Mouse (Mus musculus) MEL (cell line): ENCODE data around the gene Unc13d.

Source experiments
- BHLHE40 ChIP-seq: IDR thresholded peaks from 2 replicates; pipeline ENCODE4 v1.6.1; 2012; ENCODE audit warnings: low read depth, mild to moderate bottlenecking, inconsistent platforms, low read length, improper control_type of control experiment, borderline replicate concordance
- CHD1 ChIP-seq: IDR thresholded peaks from 2 replicates; pipeline ENCODE4 v1.6.1; 2012; ENCODE audit warnings: low read depth, mild to moderate bottlenecking, inconsistent platforms, low read length, improper control_type of control experiment
- CTCF ChIP-seq, 3 experiments: IDR thresholded peaks in 2 of 3; conservative IDR thresholded peaks in 1 of 3; 2 replicates each; pipeline ENCODE4 v1.5.1; 2011 to 2012; ENCODE audit warnings: low read length in 3 of 3, low read depth in 2 of 3, mild to moderate bottlenecking in 2 of 3, improper control_type of control experiment in 1 of 3, inconsistent platforms in 1 of 3, mixed read lengths in 1 of 3, moderate library complexity in 1 of 3; ENCODE audit not compliant: control insufficient read depth in 1 of 3, insufficient read depth in 1 of 3, poor library complexity in 1 of 3, severe bottlenecking in 1 of 3
- E2F4 ChIP-seq: IDR thresholded peaks from 2 replicates; pipeline ENCODE4 v1.6.1; 2011; ENCODE audit warnings: low read depth, low read length, improper control_type of control experiment, borderline replicate concordance
- EP300 ChIP-seq, 2 experiments: IDR thresholded peaks; 2 replicates each; pipeline ENCODE4 v1.6.1; 2011; ENCODE audit warnings: improper control_type of control experiment in 2 of 2, low read length in 2 of 2, low read depth in 1 of 2, mild to moderate bottlenecking in 1 of 2
- GABPA ChIP-seq: IDR thresholded peaks from 2 replicates; pipeline ENCODE4 v1.6.1; 2012; ENCODE audit warnings: low read depth, mild to moderate bottlenecking, inconsistent platforms, low read length, improper control_type of control experiment, moderate library complexity
- GATA1 ChIP-seq: IDR thresholded peaks from 2 replicates; pipeline ENCODE4 v1.6.1; 2011; ENCODE audit warnings: low read depth, low read length, improper control_type of control experiment
- HCFC1 ChIP-seq: IDR thresholded peaks from 2 replicates; pipeline ENCODE4 v1.6.1; 2012; ENCODE audit warnings: low read depth, mild to moderate bottlenecking, inconsistent platforms, low read length, improper control_type of control experiment, moderate library complexity
- NRF1 ChIP-seq: IDR thresholded peaks from 2 replicates; pipeline ENCODE4 v1.6.1; 2014; ENCODE audit warnings: low read depth, mild to moderate bottlenecking, inconsistent platforms, low read length, improper control_type of control experiment, moderate library complexity; ENCODE audit not compliant: poor library complexity, insufficient read depth, severe bottlenecking
- POLR2A ChIP-seq, 2 experiments: IDR thresholded peaks; 2 replicates each; pipeline ENCODE4 v1.6.1; 2011 to 2012; ENCODE audit warnings: low read length in 2 of 2, mild to moderate bottlenecking in 2 of 2, control low read depth in 1 of 2, improper control_type of control experiment in 1 of 2, low read depth in 1 of 2, moderate library complexity in 1 of 2; ENCODE audit not compliant: control insufficient read depth in 1 of 2, insufficient read depth in 1 of 2, poor library complexity in 1 of 2
- POLR2AphosphoS2 ChIP-seq: IDR thresholded peaks from 2 replicates; pipeline ENCODE4 v1.6.1; 2011; ENCODE audit warnings: low read length, improper control_type of control experiment
- RAD21 ChIP-seq: IDR thresholded peaks from 2 replicates; pipeline ENCODE4 v1.6.1; 2011; ENCODE audit warnings: mild to moderate bottlenecking, low read depth, low read length, improper control_type of control experiment
- ZC3H11A ChIP-seq: IDR thresholded peaks from 2 replicates; pipeline ENCODE4 v1.6.1; 2012; ENCODE audit warnings: low read depth, mild to moderate bottlenecking, inconsistent platforms, low read length, improper control_type of control experiment

DNA sequence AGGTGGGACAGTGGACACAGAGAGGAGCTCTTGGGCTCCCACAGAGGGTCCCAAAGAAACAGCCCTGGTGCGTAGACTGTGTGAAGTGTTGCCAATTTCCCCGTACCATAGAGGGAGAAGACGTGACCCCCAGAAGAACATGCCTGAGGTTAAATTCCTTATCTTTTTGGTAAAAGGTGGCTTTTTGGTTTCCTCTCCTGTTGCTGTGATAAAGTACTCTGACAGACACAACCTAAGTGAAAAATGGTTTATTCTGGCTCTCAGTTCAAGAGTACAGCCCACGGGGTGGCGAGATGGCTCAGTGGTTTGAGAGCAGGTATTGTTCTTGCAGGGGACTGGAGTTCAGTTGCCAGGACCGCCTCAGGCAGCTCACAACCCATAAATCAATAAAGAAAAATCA, 21.7 kb upstream of the Unc13d start:
- TF ChIP-seq ZC3H11A, result no peak
- TF ChIP-seq POLR2AphosphoS2, result no peak
- TF ChIP-seq GABPA, result no peak
- no peak for TF ChIP-seq POLR2A (IDR thresholded peaks at IDR 0.05; ENCODE audit: control insufficient read depth in 1 of 2, insufficient read depth in 1 of 2, low read depth in 1 of 2, low read length in 2 of 2, poor library complexity in 1 of 2)
- TF ChIP-seq CTCF (IDR thresholded peaks at IDR 0.05 in 2 of 3, conservative IDR thresholded peaks at IDR 0.05 in 1 of 3; ENCODE audit: control insufficient read depth in 1 of 3, insufficient read depth in 1 of 3, low read depth in 2 of 3, low read length in 3 of 3, poor library complexity in 1 of 3, severe bottlenecking in 1 of 3), result no peak
- TF ChIP-seq EP300 (IDR thresholded peaks at IDR 0.05; ENCODE audit: low read depth in 1 of 2, low read length in 2 of 2), result peak; percentile 85
- TF ChIP-seq CHD1, result no peak
- peak; percentile 43; the same call in 1 of the 2 replicates for TF ChIP-seq BHLHE40
- no peak for TF ChIP-seq NRF1
- no peak for TF ChIP-seq E2F4
- peak; percentile 63 for TF ChIP-seq HCFC1
- TF ChIP-seq GATA1, result peak; percentile 86
- TF ChIP-seq RAD21, result no peak
